Mouse (Mus musculus) embryonic facial prominence, embryonic 13.5 days (tissue): ENCODE measurements around the gene Nedd4. TPM values are rescaled to one million over a fixed set of nuclear protein-coding genes. Genes with fewer than 3 reads are reported as not detected.
"Not testable (repeated sequence)": the region's sequence is repeated elsewhere in the genome, so short reads cannot be mapped to it uniquely, and the experiment has no call there.

Experiments used
- ATAC-seq: fragments of 200-750 bp; cut with Nextera tagmentation; 2 replicates; pipeline ENCODE4 v1.8.0; 2017; ENCODE audit warnings: low read depth; ENCODE audit not compliant: insufficient number of reproducible peaks, insufficient read depth, low FRiP score, low TSS enrichment
- H3K27ac ChIP-seq: fragments of 300-500 bp; sonication (generic); 2 replicates; pipeline ENCODE4 v1.5.1; 2015; ENCODE audit warnings: moderate library complexity, mild to moderate bottlenecking, inconsistent platforms
- H3K27me3 ChIP-seq: fragments of 300-500 bp; sonication (generic); 2 replicates; pipeline ENCODE4 v1.6.1; 2015; ENCODE audit warnings: mild to moderate bottlenecking, inconsistent platforms
- H3K36me3 ChIP-seq: fragments of 300-500 bp; sonication (generic); 2 replicates; pipeline ENCODE4 v1.6.1; 2015; ENCODE audit warnings: mild to moderate bottlenecking, inconsistent platforms
- H3K4me1 ChIP-seq: fragments of 300-500 bp; sonication (generic); 2 replicates; pipeline ENCODE4 v1.6.1; 2015; ENCODE audit warnings: inconsistent platforms
- H3K4me2 ChIP-seq: fragments of 300-500 bp; sonication (generic); 2 replicates; pipeline ENCODE4 v1.6.1; 2015; ENCODE audit warnings: moderate library complexity, mild to moderate bottlenecking, inconsistent platforms
- H3K4me3 ChIP-seq: fragments of 300-500 bp; sonication (generic); 2 replicates; pipeline ENCODE4 v1.5.1; 2015; ENCODE audit warnings: mild to moderate bottlenecking, inconsistent platforms
- H3K9ac ChIP-seq: fragments of 300-500 bp; sonication (generic); 2 replicates; pipeline ENCODE4 v1.6.1; 2015; ENCODE audit warnings: mild to moderate bottlenecking, inconsistent platforms
- H3K9me3 ChIP-seq: fragments of 300-500 bp; sonication (generic); 2 replicates; pipeline ENCODE4 v1.6.1; 2016; ENCODE audit warnings: inconsistent platforms
- WGBS: fragments of 180-500 bp; shearing (Covaris S2); methylation state at CpG from one replicate; pipeline ENCODE4 v1.1.7; 2015; ENCODE audit warnings: mixed read lengths; 5-methylcytosine and 5-hydroxymethylcytosine counted together
- polyA plus RNA-seq: library from polyadenylated mRNA; unstranded; fragments of >200 nt; fragmentation: Nextera tagmentation; extraction: Ambion mirVana; gene quantifications from 2 replicates; pipeline ENCODE4 v1.2.1, GENCODE M21; 2015

Gene Nedd4
- polyA plus RNA-seq, 1 experiment from 2014 or later, result 659 TPM

DNA sequence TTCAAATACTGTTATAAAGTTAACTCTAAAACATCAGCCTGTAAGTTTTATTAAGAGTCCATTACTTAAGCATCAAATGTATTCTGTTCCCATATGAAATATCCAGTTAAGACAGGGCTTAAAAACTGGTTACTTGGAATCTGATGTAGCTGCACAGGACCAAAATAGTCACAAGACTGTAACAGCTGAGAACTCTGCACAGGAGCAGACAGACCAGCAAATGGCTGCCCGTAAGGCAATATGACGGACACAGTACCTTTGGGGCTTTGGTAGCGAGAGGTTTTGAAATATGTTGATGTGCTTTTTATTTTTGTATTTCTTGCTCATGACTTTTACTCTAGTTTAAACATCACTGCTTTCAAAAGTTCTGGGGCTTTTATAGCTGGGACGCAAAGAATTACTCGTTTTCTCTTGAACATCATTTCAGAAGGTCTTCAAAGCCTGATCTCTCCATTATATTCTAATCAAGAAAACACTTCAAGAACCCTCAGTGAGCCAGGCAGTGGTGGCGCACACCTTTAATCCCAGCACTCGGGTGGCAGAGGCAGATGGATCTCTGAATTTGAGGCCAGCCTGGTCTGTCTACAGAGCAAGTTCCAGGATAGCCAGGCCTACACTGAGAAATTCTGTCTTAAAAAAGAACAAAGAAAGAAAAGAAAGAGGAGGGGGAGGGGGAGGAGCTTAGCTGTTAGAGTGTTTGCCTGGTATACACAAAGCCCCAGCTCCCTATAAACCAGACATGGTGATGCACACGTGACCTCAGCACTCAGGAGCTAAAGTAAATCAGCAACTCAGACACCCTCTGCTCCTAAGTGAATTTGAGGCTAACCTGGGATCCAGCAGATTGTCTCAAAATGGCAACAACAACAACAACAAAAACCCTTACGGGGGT is 22.9 kb upstream of the Nedd4 start:
- H3K27me3 ChIP-seq, result no peaks in the 10 kb centered on the region
- H3K9ac ChIP-seq, result peak overlapping the region; percentile 72
- H3K4me1 ChIP-seq, result peaks cover 34% of the 10 kb centered on the region
- H3K4me2 ChIP-seq, result peak overlapping the region; percentile 63
- H3K27ac ChIP-seq, result peak overlapping the region; percentile 99
- no peaks in the 10 kb centered on the region for H3K36me3 ChIP-seq
- ATAC-seq, result peak; percentile 81
- 44% methylated on average over 9 of the region's 9 CpGs for WGBS
- H3K9me3 ChIP-seq, result no peaks in the 10 kb centered on the region
- peak overlapping the region; percentile 38 for H3K4me3 ChIP-seq

DNA sequence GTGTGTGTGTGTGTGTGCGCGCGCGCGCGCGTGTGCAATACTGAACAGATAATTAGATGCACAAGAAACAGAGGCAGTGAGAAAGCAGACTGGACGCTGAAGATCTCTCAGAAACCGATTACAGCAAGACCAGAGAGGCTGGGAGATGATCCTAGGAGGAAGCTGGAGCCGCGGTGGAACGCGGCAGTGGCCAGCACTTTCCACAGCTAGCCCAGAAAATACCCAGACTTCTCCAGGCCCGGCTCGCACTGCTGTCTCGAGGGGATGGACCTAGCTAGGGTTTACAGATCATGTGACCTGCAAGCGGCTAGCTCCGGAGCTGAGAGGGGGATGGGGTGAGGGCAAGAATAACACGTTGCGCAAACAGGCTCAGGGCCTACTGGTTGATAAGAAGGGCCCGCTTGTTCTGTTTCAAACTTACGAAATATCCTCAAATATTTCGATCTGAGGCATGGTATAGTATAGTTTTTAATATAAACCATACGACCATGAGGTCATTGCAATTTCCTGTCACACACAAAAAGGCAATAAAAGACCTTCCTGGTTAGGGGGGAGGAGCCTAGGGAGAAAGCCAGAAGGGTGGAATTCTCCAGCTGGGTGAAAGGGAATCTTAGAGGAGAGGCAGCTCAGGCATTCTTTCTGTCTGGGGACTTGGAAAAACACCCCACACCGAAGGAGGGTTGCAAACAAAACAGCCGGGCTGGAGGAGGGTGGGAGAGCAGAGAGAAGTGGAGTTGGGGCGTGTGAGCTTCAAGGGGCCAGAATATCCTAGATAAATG is 22.1 kb upstream of the Nedd4 start:
- Histone ChIP-seq H3K4me2 (peak overlapping the region; percentile 63), H3K4me3 (peak overlapping the region; percentile 38), H3K4me1 (peaks cover 41% of the 10 kb centered on the region), H3K27ac (peak overlapping the region; percentile 99), H3K27me3 (no peaks in the 10 kb centered on the region), H3K36me3 (no peaks in the 10 kb centered on the region), H3K9me3 (no peaks in the 10 kb centered on the region), H3K9ac (peak overlapping the region; percentile 72)
- peak; percentile 83 for ATAC-seq
- 2% methylated on average over 27 of the region's 27 CpGs for WGBS

DNA sequence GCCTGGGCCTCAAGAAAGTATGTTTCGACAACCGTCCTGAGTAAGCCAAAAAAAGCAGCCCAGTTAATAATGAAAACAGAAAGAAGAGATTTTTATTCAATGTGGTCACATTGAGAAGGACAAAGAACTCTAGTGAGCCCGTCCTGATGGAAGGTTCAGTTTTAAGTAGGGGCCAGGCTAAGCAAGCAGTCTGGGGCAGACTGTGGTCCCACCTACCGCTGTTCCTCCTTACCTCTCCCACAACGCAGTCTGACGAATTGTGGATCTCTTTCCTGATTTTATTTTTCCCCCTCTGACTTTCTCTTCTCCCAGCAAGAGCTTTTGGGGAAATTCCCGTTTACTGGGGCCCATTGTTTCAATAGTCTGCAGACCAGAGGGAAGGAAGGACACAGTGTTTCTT is 21.5 kb upstream of the Nedd4 start:
- Histone ChIP-seq H3K36me3 (no peaks in the 10 kb centered on the region), H3K27me3 (no peaks in the 10 kb centered on the region), H3K4me2 (peak overlapping the region; percentile 63), H3K4me3 (no peak overlapping the region; the same call in 1 of the 2 replicates), H3K9ac (peak overlapping the region; percentile 72), H3K4me1 (peaks cover 42% of the 10 kb centered on the region), H3K9me3 (no peaks in the 10 kb centered on the region), H3K27ac (peak overlapping the region; percentile 99)
- WGBS, result 9% methylated on average over 7 of the region's 7 CpGs
- ATAC-seq, result no peak

DNA sequence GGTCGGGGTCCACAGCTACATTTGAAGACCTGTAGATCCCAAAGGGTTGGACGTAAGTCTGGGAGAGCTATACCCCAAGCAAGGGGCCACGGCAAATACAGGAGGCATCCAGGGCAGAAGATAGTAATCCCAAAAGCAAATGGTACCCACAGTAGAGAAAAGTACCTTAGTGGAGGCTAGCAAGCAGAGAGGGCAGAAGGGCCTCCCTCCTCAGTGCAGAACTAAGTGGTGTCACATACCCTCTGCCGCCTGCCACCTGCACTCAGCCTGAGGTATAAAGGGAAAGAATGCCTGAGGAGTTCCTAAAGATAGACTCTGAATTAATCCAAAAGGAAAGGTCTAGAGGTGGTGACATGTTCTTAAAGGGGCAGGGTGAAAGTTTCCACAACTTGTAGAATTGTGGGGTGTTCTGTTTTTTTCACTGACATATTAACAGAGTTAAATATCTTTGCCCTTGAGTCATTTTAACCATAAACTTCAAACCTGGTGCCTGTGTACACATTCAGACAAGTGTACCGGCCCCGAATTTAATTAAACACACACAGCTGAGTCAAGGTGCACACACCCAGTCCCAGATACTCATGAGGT is 21.0 kb upstream of the Nedd4 start:
- WGBS, result 57% methylated on average over 6 of the region's 6 CpGs
- Histone ChIP-seq H3K4me1 (peaks cover 46% of the 10 kb centered on the region), H3K4me2 (peak overlapping the region; percentile 63; the same call in 1 of the 2 replicates)

DNA sequence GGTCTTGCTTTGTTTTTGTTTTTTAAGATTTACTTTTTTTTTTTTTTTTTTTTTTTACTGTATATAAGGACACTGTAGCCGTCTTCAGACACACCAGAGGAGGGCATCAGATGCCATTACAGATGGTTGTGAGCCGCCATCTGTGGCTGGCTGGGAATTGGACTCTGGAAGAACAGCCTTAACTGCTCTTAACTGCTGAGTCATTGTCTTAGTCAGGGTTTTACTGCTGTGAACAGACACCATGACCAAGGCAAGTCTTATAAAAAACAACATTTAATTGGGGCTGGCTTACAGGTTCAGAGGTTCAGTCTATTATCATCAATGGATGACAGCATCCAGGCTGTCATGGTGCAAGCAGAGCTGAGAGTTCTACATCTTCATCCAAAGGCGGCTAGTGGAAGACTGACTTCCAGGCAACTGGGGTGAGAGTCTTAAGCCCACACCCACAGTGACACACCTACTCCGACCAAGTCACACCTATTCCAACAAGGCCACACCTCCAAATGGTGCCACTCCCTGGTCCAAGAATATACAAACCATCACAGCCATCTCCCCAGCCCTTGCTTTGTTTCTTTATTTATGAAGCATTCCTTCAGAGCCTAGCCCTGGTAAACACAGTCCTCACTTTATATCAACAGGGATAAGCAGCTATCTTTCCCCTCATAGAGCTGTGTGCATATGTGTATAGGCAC is 19.2 kb upstream of the Nedd4 start:
- not testable (repeated sequence) for H3K4me3 ChIP-seq, H3K27ac ChIP-seq
- whole genome bisulfite sequencing, result 89% methylated on average over 4 of the region's 4 CpGs

More for the DNA sequence above, 21.0 kb upstream of the Nedd4 start:
- ATAC-seq, result no peak
- Histone ChIP-seq H3K27me3 (no peaks in the 10 kb centered on the region), H3K9me3 (no peaks in the 10 kb centered on the region), H3K4me3 (no peak overlapping the region), H3K9ac (peak overlapping the region; percentile 44), H3K27ac (peak overlapping the region; percentile 99), H3K36me3 (no peaks in the 10 kb centered on the region)

DNA sequence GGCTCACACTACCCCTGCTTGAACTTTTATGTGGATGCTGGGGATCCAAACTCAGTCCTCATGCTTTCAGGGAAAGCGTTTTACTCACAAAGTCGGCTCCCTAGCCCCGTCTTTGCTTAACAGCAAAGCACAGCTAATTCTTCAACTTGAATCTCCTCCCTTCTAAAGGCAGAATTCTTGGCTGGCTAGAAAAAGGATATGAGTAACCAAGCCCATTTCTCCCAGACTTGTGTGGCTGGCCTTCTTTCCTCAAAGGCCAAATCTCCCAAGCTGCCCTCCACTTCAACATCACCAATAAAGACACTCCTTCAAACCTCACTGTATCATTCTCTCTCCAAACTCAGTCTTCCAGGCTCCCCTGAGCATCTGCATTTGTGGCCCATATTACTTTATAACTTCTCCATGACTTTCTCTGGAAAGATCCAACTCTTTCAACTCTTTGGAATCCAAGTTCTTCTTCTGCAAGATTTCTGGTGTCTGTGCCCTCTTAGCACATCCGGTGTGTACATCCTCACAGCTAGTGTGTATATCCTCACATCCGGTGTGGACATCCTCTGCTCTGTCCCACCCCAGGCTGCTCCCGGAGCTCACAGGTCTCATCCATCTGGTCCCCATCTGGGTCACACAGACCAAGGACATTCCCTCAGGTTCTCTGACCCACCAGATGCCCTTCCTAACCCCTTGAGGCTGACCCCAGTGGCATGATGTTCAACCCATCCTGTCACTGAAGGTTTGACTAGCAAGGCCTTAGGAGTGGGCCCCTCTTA is 18.3 kb upstream of the Nedd4 start:
- whole genome bisulfite sequencing, result 67% methylated on average over 6 of the region's 6 CpGs

More for the DNA sequence above, 19.2 kb upstream of the Nedd4 start:
- H3K4me1 ChIP-seq, result peaks cover 46% of the 10 kb centered on the region
- H3K9me3 ChIP-seq, H3K4me2 ChIP-seq, H3K36me3 ChIP-seq, H3K27me3 ChIP-seq, H3K9ac ChIP-seq, ATAC-seq: not testable (repeated sequence)

DNA sequence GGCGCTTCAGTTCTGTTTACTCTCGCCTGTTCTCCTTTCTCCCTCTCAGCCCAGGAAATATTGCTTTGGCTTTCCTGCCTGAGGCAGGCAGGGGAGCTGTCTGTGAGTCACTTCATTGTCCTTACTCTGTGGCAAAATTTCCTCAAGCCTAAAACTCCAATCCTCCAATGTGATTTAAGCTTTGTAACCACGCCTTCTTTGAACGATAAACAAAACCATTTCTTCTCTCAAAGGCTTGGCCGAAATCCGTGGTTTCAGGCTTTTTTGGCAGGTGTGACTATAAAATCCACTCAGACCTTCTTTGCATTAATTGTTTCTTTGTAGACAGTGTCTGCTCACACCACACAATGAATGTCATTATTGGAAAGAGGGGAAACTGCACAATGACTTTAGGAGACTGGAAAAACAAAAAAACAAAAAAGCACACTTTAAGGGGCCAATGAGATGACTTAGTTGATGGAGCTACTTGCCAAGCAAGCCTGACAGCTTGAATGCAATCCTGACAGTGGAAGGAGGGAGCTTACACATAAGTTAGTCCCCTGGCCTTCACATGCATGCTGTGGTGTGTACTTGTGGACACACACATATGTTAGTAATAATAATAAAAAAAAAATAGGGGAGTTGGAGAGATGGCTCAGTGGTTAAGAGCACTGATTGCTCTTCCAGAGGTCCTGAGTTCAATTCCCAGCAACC is 17.6 kb upstream of the Nedd4 start:
- no peaks in the 10 kb centered on the region for H3K36me3 ChIP-seq
- ATAC-seq, result no peak
- H3K4me1 ChIP-seq, result peaks cover 42% of the 10 kb centered on the region
- peak overlapping the region; percentile 48; the same call in 1 of the 2 replicates for H3K27ac ChIP-seq
- WGBS, result 24% methylated on average over 6 of the region's 6 CpGs
- H3K9me3 ChIP-seq, result no peaks in the 10 kb centered on the region
- H3K9ac ChIP-seq, result no peak overlapping the region
- no peak overlapping the region for H3K4me3 ChIP-seq
- no peak overlapping the region for H3K4me2 ChIP-seq
- H3K27me3 ChIP-seq, result no peaks in the 10 kb centered on the region

More for the DNA sequence above, 18.3 kb upstream of the Nedd4 start:
- Histone ChIP-seq H3K36me3 (no peaks in the 10 kb centered on the region), H3K4me1 (peaks cover 46% of the 10 kb centered on the region), H3K9ac (no peak overlapping the region), H3K27ac (peak overlapping the region; percentile 48), H3K4me2 (no peak overlapping the region), H3K4me3 (no peak overlapping the region), H3K27me3 (no peaks in the 10 kb centered on the region), H3K9me3 (no peaks in the 10 kb centered on the region)
- ATAC-seq, result no peak

DNA sequence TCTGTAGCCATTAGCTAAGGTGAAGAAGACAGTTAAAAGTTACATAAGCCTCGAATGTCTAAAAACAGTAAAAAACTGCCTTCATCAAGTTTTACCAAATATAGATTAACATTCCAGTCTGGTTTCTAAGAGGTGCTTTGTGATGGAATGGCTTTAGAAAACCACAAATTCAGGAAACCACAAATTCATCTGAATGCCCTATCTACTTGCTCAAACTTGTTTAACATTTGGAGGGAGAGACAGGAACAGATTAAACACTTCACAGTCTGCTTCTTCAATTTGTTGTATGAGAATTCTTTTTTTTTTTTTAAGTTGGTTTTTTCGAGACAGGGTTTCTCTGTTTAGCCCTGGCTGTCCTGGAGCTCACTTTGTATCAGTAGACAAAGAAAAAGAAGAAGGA is 12.4 kb upstream of the Nedd4 start:
- Histone ChIP-seq H3K27ac (peak overlapping the region; percentile 78), H3K4me3 (no peak overlapping the region), H3K9me3 (no peaks in the 10 kb centered on the region), H3K9ac (no peak overlapping the region), H3K4me2 (no peak overlapping the region), H3K27me3 (no peaks in the 10 kb centered on the region), H3K36me3 (no peaks in the 10 kb centered on the region), H3K4me1 (peaks cover 32% of the 10 kb centered on the region)
- WGBS, result 22% methylated on average over 2 of the region's 2 CpGs
- ATAC-seq, result no peak

DNA sequence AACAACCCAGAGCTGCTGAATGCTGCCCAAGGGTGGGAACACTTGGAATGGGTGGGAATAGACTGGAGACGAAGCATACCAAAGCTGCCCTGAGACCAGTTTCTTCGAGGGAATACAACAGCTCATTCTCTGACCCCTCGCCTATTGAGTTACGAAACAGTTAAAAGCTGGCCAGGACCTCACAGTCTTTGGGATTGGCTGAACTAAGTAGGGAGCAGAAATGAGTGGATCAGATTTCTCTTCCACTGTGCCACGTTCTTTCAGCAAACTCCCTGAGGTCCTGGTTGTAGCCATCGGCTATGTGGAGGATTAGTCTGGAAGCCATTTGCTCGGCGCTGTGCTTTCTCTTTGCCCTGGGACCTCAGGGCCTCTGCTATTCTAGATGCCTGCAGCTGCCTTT is 9.2 kb upstream of the Nedd4 start:
- ATAC-seq, result peak; percentile 64
- H3K27ac ChIP-seq, result peak overlapping the region; percentile 95
- peak overlapping the region; percentile 42 for H3K4me2 ChIP-seq
- WGBS, result 4% methylated on average over 8 of the region's 8 CpGs
- H3K27me3 ChIP-seq, result no peaks in the 10 kb centered on the region
- peaks cover 42% of the 10 kb centered on the region for H3K4me1 ChIP-seq
- no peaks in the 10 kb centered on the region for H3K9me3 ChIP-seq
- no peaks in the 10 kb centered on the region for H3K36me3 ChIP-seq
- peak overlapping the region; percentile 11; the same call in 1 of the 2 replicates for H3K4me3 ChIP-seq
- H3K9ac ChIP-seq, result peak overlapping the region; percentile 37; the same call in 1 of the 2 replicates

DNA sequence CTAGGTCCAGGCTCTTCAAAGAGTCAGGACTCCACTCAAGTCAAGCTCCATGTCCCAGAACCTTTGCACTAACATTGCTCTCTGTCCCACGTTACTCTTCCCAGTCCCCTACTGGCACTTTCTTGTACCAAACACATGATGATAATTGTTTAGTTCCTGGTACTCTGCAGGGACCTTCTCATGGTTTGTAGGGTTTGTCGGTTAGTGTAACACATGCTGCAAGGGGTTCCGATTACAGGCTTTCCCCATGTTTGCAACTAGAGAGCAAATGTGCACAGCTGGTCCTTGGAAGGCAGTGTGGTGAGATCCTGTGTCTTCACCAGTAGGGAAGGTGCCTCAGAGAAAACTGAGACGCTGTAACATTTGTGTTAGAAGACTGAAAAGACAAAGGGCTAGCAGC is 8.6 kb upstream of the Nedd4 start:
- Histone ChIP-seq H3K27ac (peak overlapping the region; percentile 95), H3K36me3 (no peaks in the 10 kb centered on the region), H3K27me3 (no peaks in the 10 kb centered on the region), H3K9ac (peak overlapping the region; percentile 37; the same call in 1 of the 2 replicates), H3K4me1 (peaks cover 44% of the 10 kb centered on the region), H3K9me3 (no peaks in the 10 kb centered on the region), H3K4me2 (peak overlapping the region; percentile 42), H3K4me3 (peak overlapping the region; percentile 11; the same call in 1 of the 2 replicates)
- WGBS, result 8% methylated on average over 4 of the region's 4 CpGs
- ATAC-seq, result no peak; the same call in 1 of the 2 replicates
